ENCODE assay signal across 9 mouse cellular contexts in genomic region chr8:44826936-44827335, GRCm38 (mm10).
DNase-seq lines count a peak whose midpoint lies in the region; ATAC-seq and TF ChIP-seq lines count a peak whose summit lies in the region.
"Had no signal": no experiment of that assay in that cellular context is flagged by ENCODE, and none has a peak within 500 bp of the region (broad histone marks: within the 10 kb centered on the region; RNA-seq: fewer than 3 reads in every experiment).

No protein-coding gene starts in this region.

- H3K27me3 ChIP-seq in Patski, result no peaks in the 10 kb centered on the region
- H3K27me3 ChIP-seq in hindbrain, embryonic 10.5 days (ENCODE audit: insufficient read depth, poor library complexity, severe bottlenecking), result no peaks in the 10 kb centered on the region

- H3K36me3 ChIP-seq in hindbrain, embryonic 10.5 days, result no peaks in the 10 kb centered on the region

- WGBS in hindbrain, embryonic 10.5 days, result 52% methylated on average over 13 of the region's 13 CpGs

- H3K27ac ChIP-seq in hindbrain, embryonic 10.5 days, result no peak overlapping the region
- no peak overlapping the region for H3K27ac ChIP-seq in layer of hippocampus, adult 2 months
- H3K27ac ChIP-seq: liver, embryonic 14.5 days had no signal

- DNase-seq in Patski (ENCODE audit: low read depth, low spot score), result peak; percentile 53
- DNase-seq in cerebellum, adult 18-20 months, result peak; percentile 20 to 44
- DNase-seq in forelimb bud, embryonic 11.5 days (ENCODE audit: low read depth, low spot score), result peak; percentile 62
- peak; percentile 29 for DNase-seq in hindbrain, embryonic 10.5 days (ENCODE audit: low spot score)
- peak; percentile 28 to 31 for DNase-seq in layer of hippocampus, adult 2 months (ENCODE audit: low spot score in 2 of 2)
- DNase-seq in lung, postnatal 36 days, result peak; percentile 71
- DNase-seq in right cerebral cortex, postnatal 36 days (ENCODE audit: low spot score in 2 of 2), result peak; percentile 2 to 26
- DNase-seq in T-cell, adult 2 months (ENCODE audit: low spot score), result no peak

- peaks cover 10% of the 10 kb centered on the region; the same call in 1 of the 2 replicates for H3K9me3 ChIP-seq in hindbrain, embryonic 10.5 days

- TF ChIP-seq CTCF in Patski (IDR thresholded peaks at IDR 0.05), result no peak
- no peak for TF ChIP-seq CTCF in layer of hippocampus, adult 2 months (conservative IDR thresholded peaks at IDR 0.05)

- CTCF ChIA-PET in Patski (lab: Charles Lee), result interaction anchor here (0.9 to 1.8 kb wide), 6 partner anchors 11 to 63 kb away, joined by 3 to 5 read pairs (median 3); no protein-coding TSS in a partner anchor

- in situ Hi-C loops in Patski (cut with MboI; ENCODE audit: low pct_unique_long_range_greater_than_20kb), result no loop called here

- no peak overlapping the region for H3K4me3 ChIP-seq in hindbrain, embryonic 10.5 days
- peak overlapping the region; percentile 29 for H3K4me3 ChIP-seq in layer of hippocampus, adult 2 months

- ATAC-seq in Patski, result peak; percentile 85

- H3K4me1 ChIP-seq in hindbrain, embryonic 10.5 days (replicated peaks), result 0 out of 2 replicates have a peak, but pooled peaks cover 3% of the 10 kb centered on the region

- POLR2A ChIA-PET in Patski (lab: Charles Lee), result no interaction called here
